Mouse (Mus musculus): Measurements from ENCODE around the gene Fgfr2. TPM values are rescaled to one million over a fixed set of nuclear protein-coding genes. Genes with fewer than 3 reads are reported as not detected.

Fgfr2 gene
- polyA plus RNA-seq, 1 experiment from 2014 or later, result 110 TPM

GRCm38 (mm10) chr7:132765629-132766186 is 357.4 kb downstream of the Fgfr2 start:
- 61% methylated on average over 3 of the region's 3 CpGs for WGBS
- Histone ChIP-seq H3K4me3 (ENCODE audit: low read depth, low read length) (no peak overlapping the region), H3K36me3 (ENCODE audit: insufficient read depth, low read length) (peaks cover 11% of the 10 kb centered on the region; the same call in 1 of the 2 replicates), H3K27me3 (replicated peaks; ENCODE audit: insufficient read depth, low read length) (no peaks in the 10 kb centered on the region), H3K9ac (replicated peaks; ENCODE audit: low read depth) (no peak overlapping the region), H3K9me3 (ENCODE audit: low read length) (no peaks in the 10 kb centered on the region), H3K4me2 (replicated peaks; ENCODE audit: low read depth, low read length) (no peak overlapping the region), H3K27ac (ENCODE audit: low read length) (peak overlapping the region; percentile 60), H3K4me1 (ENCODE audit: insufficient read depth, low read depth, low read length) (peaks cover 3% of the 10 kb centered on the region; the same call in 1 of the 2 replicates)
- DNase-seq (ENCODE audit: low spot score), result no peak
- no peak for TF ChIP-seq EP300 (IDR thresholded peaks at IDR 0.05)
- TF ChIP-seq CTCF (IDR thresholded peaks at IDR 0.05), result no peak
- no peak for ATAC-seq

- no peak overlapping the region for H3K9ac ChIP-seq (replicated peaks; ENCODE audit: low read depth)
- H3K9me3 ChIP-seq (ENCODE audit: low read length), result no peaks in the 10 kb centered on the region
- peaks cover 7% of the 10 kb centered on the region; the same call in 1 of the 2 replicates for H3K36me3 ChIP-seq (ENCODE audit: insufficient read depth, low read length)
- 60% methylated on average over 4 of the region's 4 CpGs for WGBS
- H3K4me1 ChIP-seq (ENCODE audit: insufficient read depth, low read depth, low read length), result peaks cover 3% of the 10 kb centered on the region; the same call in 1 of the 2 replicates
- ATAC-seq (peak; percentile 7; the same call in 1 of the 2 replicates), DNase-seq (ENCODE audit: low spot score) (no peak)
- no peaks in the 10 kb centered on the region for H3K27me3 ChIP-seq (replicated peaks; ENCODE audit: insufficient read depth, low read length)
- TF ChIP-seq EP300 (IDR thresholded peaks at IDR 0.05) (no peak), CTCF (IDR thresholded peaks at IDR 0.05) (no peak)
- peak overlapping the region; percentile 7; the same call in 1 of the 2 replicates for H3K27ac ChIP-seq (ENCODE audit: low read length)
- no peak overlapping the region for H3K4me3 ChIP-seq (ENCODE audit: low read depth, low read length)
- H3K4me2 ChIP-seq (replicated peaks; ENCODE audit: low read depth, low read length), result no peak overlapping the region
Observed at GRCm38 (mm10) chr7:132764896-132765491, 358.2 kb downstream of the Fgfr2 start.

- Histone ChIP-seq H3K27me3 (replicated peaks; ENCODE audit: insufficient read depth, low read length) (no peaks in the 10 kb centered on the region), H3K9ac (replicated peaks; ENCODE audit: low read depth) (no peak overlapping the region), H3K36me3 (ENCODE audit: insufficient read depth, low read length) (peaks cover 9% of the 10 kb centered on the region; the same call in 1 of the 2 replicates), H3K4me2 (replicated peaks; ENCODE audit: low read depth, low read length) (no peak overlapping the region), H3K4me3 (ENCODE audit: low read depth, low read length) (no peak overlapping the region), H3K9me3 (ENCODE audit: low read length) (no peaks in the 10 kb centered on the region), H3K27ac (ENCODE audit: low read length) (peak overlapping the region; percentile 26; the same call in 1 of the 2 replicates), H3K4me1 (ENCODE audit: insufficient read depth, low read depth, low read length) (peaks cover 3% of the 10 kb centered on the region; the same call in 1 of the 2 replicates)
- WGBS, result 90% methylated on average over 4 of the region's 4 CpGs
- no peak for ATAC-seq
- DNase-seq (ENCODE audit: low spot score), result no peak
- no peak for TF ChIP-seq EP300 (IDR thresholded peaks at IDR 0.05)
- TF ChIP-seq CTCF (IDR thresholded peaks at IDR 0.05), result no peak
Observed at GRCm38 (mm10) chr7:132764314-132764713, 358.8 kb downstream of the Fgfr2 start.

- no peak overlapping the region for H3K4me3 ChIP-seq (ENCODE audit: low read depth, low read length)
- no peak for TF ChIP-seq CTCF (IDR thresholded peaks at IDR 0.05)
- no peak for TF ChIP-seq EP300 (IDR thresholded peaks at IDR 0.05)
- no peak overlapping the region for H3K4me2 ChIP-seq (replicated peaks; ENCODE audit: low read depth, low read length)
- ATAC-seq, result no peak
- no peak for DNase-seq (ENCODE audit: low spot score)
- H3K9me3 ChIP-seq (ENCODE audit: low read length), result no peaks in the 10 kb centered on the region
- H3K9ac ChIP-seq (replicated peaks; ENCODE audit: low read depth), result no peak overlapping the region
- H3K4me1 ChIP-seq (ENCODE audit: insufficient read depth, low read depth, low read length), result peaks cover 3% of the 10 kb centered on the region; the same call in 1 of the 2 replicates
- no peaks in the 10 kb centered on the region for H3K27me3 ChIP-seq (replicated peaks; ENCODE audit: insufficient read depth, low read length)
- H3K27ac ChIP-seq (ENCODE audit: low read length), result peak overlapping the region; percentile 26; the same call in 1 of the 2 replicates
- H3K36me3 ChIP-seq (ENCODE audit: insufficient read depth, low read length), result peaks cover 6% of the 10 kb centered on the region
- 82% methylated on average over 5 of the region's 5 CpGs for WGBS
Observed at GRCm38 (mm10) chr7:132763911-132764310, 359.2 kb downstream of the Fgfr2 start.

- peaks cover 3% of the 10 kb centered on the region; the same call in 1 of the 2 replicates for H3K4me1 ChIP-seq (ENCODE audit: insufficient read depth, low read depth, low read length)
- peaks cover 10% of the 10 kb centered on the region; the same call in 1 of the 2 replicates for H3K36me3 ChIP-seq (ENCODE audit: insufficient read depth, low read length)
- no peak overlapping the region for H3K9ac ChIP-seq (replicated peaks; ENCODE audit: low read depth)
- DNase-seq (ENCODE audit: low spot score), result no peak
- H3K4me2 ChIP-seq (replicated peaks; ENCODE audit: low read depth, low read length), result no peak overlapping the region
- H3K27ac ChIP-seq (ENCODE audit: low read length), result no peak overlapping the region
- no peaks in the 10 kb centered on the region for H3K9me3 ChIP-seq (ENCODE audit: low read length)
- TF ChIP-seq EP300 (IDR thresholded peaks at IDR 0.05) (no peak), CTCF (IDR thresholded peaks at IDR 0.05) (no peak)
- WGBS, result 93% methylated on average over 6 of the region's 6 CpGs
- no peaks in the 10 kb centered on the region for H3K27me3 ChIP-seq (replicated peaks; ENCODE audit: insufficient read depth, low read length)
- no peak overlapping the region for H3K4me3 ChIP-seq (ENCODE audit: low read depth, low read length)
- ATAC-seq, result no peak
Observed at GRCm38 (mm10) chr7:132763351-132763750, 359.8 kb downstream of the Fgfr2 start.

GRCm38 (mm10) chr7:132761409-132761808 is 361.7 kb downstream of the Fgfr2 start:
- Histone ChIP-seq H3K36me3 (ENCODE audit: insufficient read depth, low read length) (peaks cover 14% of the 10 kb centered on the region; the same call in 1 of the 2 replicates), H3K4me2 (replicated peaks; ENCODE audit: low read depth, low read length) (no peak overlapping the region), H3K27ac (ENCODE audit: low read length) (no peak overlapping the region), H3K9ac (replicated peaks; ENCODE audit: low read depth) (no peak overlapping the region), H3K4me1 (ENCODE audit: insufficient read depth, low read depth, low read length) (no peaks in the 10 kb centered on the region; the same call in 1 of the 2 replicates), H3K4me3 (ENCODE audit: low read depth, low read length) (no peak overlapping the region), H3K9me3 (ENCODE audit: low read length) (no peaks in the 10 kb centered on the region), H3K27me3 (replicated peaks; ENCODE audit: insufficient read depth, low read length) (no peaks in the 10 kb centered on the region)
- TF ChIP-seq EP300 (IDR thresholded peaks at IDR 0.05), result no peak
- TF ChIP-seq CTCF (IDR thresholded peaks at IDR 0.05), result no peak
- ATAC-seq (no peak), DNase-seq (ENCODE audit: low spot score) (no peak)
- WGBS, result 70% methylated on average over 2 of the region's 2 CpGs
